Mouse (Mus musculus): ENCODE measurements around the gene Krt76.

The Krt76 gene

DNA sequence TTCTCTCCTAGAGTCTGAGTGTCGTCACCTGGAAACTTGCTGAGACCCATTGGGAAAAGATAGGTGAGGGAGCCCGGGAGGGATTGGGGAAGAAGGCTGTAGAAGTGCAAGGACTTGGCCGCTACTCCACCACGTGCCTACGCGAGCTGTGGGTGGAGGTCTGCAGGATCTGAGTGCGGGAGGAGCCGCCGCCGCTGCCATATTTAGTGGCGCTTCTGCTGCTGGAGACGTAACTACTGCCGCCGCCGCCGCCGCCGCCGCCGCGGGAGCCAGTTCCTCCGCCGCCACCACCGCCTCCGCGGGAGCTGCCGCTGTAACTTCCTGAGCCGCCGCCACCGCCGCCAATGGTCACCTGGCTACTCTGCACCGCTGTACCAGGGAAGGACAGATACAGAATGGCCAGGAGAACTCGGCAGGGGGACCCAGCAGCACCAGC lies 33.0 kb downstream of the Krt76 start:
- peak; percentile 65 for DNase-seq

DNA sequence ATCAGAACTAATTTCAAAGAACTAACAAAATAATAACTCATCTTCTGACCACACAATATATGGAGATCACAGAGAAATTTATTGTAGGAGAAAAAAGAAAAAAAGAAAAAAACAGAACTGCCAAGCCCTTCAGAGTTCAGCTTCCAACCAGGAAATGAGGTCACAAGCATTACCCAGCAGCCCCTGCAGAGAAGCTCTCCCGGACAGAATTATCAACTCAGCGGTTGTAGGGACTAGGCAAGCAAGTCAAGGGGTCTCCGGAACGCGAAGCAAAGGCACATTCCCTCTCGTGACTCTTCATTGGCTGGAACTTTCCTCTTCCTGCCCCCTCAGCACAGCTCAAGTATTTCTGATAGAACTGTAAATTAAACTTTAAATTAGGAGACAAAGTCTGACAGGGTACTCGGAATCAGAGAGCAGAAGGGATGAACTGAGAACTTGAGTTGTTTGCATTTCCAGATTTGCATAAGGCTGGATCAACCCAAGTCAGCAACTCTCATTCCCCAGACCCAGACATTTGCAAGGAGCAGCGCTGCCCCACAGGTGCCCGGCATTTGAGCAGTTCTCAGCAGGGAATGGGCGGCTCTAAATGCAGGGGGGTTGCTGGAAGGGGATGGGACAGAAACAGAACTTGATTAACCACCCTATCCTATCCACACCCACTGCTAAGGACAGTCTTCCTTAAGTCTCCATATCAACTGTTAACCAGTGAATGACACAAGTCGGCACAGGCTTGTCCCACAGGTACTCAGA lies 33.9 kb downstream of the Krt76 start:
- DNase-seq = peak; percentile 50

DNA sequence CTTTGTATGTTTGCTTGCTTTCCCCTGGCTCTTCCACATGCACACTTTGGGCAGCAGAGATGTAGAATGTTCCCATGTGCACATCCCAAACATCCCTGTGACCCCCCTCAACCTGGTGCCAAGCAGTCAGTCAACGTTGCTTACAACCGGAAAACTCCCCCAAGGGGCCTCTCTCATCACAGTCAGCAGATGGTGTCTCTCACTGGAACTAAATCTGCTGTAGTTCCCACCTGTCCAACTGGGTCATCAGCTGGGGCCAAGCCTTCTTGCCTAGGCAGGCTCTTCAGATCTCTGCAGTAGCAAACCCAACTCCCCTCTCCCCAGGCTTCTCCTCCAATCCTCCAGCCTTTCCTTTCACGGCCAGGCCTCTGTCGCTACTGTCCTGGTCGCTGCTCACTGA lies 36.0 kb downstream of the Krt76 start:
- peak; percentile 72 for DNase-seq

DNA sequence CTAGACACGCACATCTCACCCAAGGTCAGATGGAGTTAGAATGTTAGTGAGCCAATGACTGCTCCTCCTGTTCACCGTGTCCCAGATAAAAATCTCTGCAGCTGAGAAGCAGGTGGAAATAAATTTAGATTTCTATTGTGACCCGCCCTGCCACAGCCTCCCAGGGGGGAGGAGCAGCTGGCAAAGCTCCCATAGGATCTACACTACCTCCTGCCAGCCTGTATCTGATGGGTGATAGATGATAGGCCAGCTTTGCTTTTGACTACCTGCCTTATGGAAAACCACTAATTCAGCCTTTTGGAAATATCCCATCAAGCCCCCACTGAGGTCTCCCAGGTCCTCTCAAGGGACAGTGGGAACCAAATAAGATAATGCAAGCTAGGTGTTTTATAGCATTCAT lies 37.0 kb downstream of the Krt76 start:
- peak; percentile 29 for DNase-seq

DNA sequence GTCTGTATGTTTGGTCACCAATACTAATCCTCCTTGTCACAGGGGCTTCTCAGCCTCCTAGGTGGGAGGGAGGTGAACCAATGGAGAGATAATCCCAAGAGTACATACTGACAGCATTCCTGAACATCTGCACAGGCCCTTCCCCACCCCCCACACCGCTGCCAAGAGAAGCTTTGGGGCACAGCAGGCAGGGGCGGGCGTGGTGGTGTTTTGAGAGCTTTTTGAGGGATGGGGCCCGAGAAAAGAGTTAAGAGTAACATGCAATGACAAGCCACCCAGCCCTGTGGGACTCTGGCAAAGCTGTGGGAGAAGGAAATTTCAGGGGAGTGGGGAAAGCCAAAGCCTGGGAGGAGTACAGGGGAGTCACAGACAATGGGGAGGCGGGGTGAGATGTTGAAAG lies 38.4 kb downstream of the Krt76 start:
- peak; percentile 9 for DNase-seq

DNA sequence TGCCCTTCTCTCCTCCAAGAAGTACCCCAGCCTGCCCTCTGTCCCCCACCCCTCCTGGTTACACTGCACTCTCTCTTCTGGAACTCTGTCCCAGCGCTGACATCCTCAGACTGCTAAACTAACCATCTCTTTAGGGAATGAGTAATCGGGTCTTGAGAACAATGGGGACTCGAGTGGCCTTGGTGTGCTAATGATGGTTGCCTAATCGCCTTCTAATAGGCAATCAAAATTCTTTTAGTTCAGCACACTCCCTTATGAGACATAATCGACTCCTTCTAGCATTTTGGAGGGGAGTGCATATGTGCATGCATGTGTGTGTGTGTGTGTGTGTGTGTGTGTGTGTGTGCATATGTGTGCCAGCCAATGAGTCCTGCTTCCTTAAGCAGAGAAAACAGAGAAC lies 40.1 kb downstream of the Krt76 start:
- peak; percentile 79 for DNase-seq

DNA sequence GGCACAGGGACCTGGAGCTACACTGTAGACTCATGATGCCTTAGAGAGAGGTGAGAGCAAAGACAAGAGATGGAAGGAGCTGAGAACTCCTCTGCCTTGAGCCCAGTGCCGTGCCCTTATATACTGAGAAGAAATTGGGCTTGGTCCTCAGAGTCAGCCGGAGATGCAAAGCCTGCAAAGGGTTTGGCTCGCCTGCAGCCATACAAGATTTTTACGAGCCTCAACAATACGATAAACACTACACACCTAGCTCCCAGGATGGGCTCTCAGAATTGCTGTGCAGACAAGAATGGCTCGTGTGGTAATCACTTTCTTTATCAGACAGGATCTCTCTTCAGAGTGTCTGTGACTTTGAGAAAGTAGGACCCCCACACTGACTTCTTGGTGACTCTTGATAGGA lies 42.0 kb downstream of the Krt76 start, which contains the start of gene Krt1:
TSS of gene Krt1 (minus strand) at position 101 of the 400 bp plus-strand sequence.
- no peak for DNase-seq

DNA sequence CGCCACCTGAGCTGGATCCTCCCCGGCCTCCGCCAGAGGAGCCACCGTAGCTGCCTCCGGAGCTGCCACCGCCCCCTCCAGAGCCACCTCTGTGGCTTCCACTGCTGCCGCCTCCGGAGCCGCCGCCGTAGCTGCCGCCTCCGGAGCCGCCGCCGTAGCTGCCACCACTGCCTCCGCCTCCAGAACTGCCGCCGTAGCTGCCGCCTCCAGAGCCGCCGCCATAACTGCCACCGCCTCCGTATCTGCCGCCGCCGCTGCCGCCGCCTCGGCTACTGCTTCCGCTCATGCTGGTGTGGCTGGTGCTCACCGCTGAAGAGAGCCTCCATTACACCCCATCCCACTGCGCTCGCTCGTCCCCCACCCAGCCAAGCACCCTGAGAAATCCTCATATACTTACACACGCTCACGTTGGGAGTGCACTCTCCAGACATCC lies 46.7 kb downstream of the Krt76 start:
- DNase-seq = peak; percentile 72

DNA sequence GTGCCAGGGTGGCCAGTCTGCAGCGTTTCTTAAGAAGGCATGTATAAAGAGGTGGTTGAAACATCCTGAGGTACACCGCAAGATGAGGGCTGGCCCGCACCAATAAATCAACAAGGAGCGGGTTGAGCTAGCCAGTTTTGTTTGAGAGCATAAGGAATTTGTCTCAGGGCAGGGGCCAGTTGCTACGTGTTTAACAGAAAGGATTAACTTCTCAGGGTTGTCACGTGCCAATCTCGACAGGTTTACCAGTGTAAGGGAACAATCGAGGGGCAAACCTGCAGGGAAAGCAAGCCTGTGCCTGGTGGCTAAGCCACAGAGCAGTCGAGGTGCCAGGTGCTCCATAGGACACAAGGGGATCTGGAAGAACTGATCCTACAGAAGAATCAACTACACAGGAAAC lies 49.5 kb downstream of the Krt76 start:
- no peak for DNase-seq

DNA sequence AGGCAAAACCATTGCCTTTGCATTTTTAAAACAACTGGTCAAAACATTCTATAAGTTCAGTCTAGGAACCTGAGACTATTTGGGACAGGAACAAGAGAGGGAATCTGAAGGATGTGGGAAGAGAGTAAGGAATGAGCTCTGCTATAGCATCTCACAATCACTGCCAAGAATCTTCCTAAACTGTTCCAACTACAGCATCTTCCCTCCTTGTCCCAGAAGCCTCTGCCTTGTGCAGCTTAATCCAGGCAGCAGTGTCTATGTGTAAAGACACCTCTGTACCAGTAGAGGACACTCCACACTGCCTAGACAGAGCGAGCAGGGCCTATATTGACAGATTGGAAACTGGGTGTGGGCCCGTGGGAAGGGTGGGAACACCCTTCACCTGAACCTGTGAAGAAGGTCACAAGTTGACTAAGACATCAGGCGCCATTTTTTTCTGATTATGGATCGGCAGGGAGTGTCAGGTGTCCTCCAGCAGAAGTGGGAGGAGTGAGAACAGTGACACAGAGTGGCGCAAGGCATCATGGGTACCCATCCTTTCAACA lies 57.9 kb downstream of the Krt76 start:
- DNase-seq = no peak
